Mouse (Mus musculus) testis, adult 2 months (tissue): ENCODE measurements around the gene Nat14.

Source experiments
- CTCF ChIP-seq: fragments of 200-500 bp; IDR thresholded peaks from 2 replicates; pipeline ENCODE4 v1.5.1; 2012; ENCODE audit warnings: low read depth, mild to moderate bottlenecking, inconsistent platforms, low read length, moderate library complexity; ENCODE audit not compliant: control insufficient read depth, insufficient read depth, insufficient replicate concordance
- POLR2A ChIP-seq: fragments of 200-500 bp; IDR thresholded peaks from 2 replicates; pipeline ENCODE4 v1.6.1; 2012; ENCODE audit warnings: low read depth, mild to moderate bottlenecking, inconsistent platforms, low read length, moderate library complexity; ENCODE audit not compliant: control insufficient read depth

DNA sequence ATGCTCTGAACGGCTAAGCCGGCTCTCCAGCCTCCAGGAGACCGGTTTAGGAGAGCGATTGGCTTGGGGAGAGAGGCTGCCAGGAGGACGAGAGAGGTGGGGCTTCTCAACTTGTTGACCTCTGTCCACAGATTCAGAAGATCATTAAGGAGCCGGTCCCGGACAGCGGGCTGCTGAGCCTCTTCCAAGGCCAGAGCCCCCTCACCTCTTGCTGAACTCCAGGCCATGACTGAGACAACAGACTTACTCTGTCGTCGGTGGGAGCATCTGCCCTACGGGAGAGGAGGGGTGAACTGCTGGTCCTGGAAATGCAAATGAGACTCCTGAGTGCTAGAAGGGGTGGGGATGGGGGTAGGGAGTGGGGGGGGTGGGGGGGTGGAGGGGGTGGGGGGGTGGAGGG, 26.6 kb upstream of the Nat14 start:
- TF ChIP-seq POLR2A (no peak), CTCF (no peak)
